Mouse (Mus musculus) erythroblast, adult 5-6 weeks (primary cell): ENCODE measurements around the gene Marcksl1. TPM values are rescaled to one million over a fixed set of nuclear protein-coding genes. Genes with fewer than 3 reads are reported as not detected.
"Not testable (repeated sequence)": the region's sequence is repeated elsewhere in the genome, so short reads cannot be mapped to it uniquely, and the experiment has no call there.

Source experiments
- ATAC-seq: replicated peaks from 2 replicates; pipeline ENCODE4 v1.8.0; 2016; ENCODE audit warnings: moderate number of reproducible peaks, mild to moderate bottlenecking, moderate TSS enrichment, inconsistent platforms; ENCODE audit not compliant: poor library complexity, low FRiP score, severe bottlenecking
- total RNA-seq, 2 experiments: library from RNA; stranded (forward) in 1 of 2; stranded (reverse) in 1 of 2; fragments of 150-400 nt in 1 of 2; fragments of 200-764, 138-1000 nt in 1 of 2; gene quantifications; 2 replicates each; pipeline versions ENCODE4 v1.2.3 to v1.2.4; 2015 to 2017; ENCODE audit warnings: low replicate concordance in 2 of 2

Gene Marcksl1
- total RNA-seq, 2 experiments from 2014 or later = 12.5 to 13.1 TPM

DNA sequence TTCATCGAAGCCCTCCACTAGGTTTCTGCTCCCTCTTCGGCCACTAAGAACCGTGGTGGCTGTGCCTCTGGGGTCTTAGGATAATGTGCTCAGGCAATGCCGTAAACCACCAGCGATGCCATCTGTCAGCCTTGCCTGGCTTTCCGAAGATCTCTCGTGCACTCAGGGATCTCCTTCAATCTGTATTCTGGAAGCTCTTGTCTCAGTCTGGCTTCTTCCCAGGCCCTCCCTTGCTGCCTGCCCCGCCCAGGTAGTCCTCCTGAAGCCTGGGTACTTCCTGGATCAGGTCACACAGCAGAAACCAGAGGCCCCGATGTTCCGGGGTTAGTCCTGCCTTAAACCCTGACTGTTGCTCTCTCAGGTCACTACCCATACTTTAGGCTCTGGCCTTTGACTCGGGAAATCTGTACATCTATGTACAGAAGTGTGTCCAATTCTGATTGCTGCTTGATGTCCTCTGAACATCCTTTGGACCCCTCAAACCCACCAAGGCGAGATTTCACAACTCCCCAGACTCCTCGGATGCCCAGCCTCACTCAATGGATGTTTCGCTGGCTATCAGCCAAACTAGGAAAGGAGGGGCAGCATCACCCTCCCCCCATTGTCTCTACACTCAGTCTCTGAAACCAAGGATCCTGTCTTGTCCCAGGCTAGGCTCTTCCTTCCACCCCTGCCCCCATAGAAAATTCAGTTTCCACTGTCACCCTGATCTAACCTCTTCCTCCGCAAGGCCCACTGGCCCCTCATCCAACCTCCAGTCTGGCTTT, 4.4 kb upstream of the Marcksl1 start:
- ATAC-seq = no peak

DNA sequence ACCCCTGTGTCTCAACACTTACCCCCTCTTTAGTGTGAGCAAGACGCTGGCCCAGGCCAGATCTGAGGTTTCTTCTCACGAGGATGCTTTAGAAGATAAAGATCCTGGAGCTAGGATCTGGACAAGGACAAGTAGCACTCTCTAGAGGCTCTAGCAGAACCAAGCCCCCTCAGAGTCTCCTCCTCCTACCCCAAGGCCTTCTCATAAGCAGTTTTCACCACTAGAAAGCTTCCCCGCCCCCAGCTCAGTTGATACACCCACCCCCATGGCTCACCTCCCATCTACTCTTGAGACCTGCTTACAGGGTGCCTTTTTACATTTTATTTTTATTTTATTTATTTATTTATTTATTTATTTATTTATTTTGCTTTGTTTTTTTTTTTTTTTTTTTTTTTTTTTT, 3.7 kb upstream of the Marcksl1 start:
- ATAC-seq = no peak

DNA sequence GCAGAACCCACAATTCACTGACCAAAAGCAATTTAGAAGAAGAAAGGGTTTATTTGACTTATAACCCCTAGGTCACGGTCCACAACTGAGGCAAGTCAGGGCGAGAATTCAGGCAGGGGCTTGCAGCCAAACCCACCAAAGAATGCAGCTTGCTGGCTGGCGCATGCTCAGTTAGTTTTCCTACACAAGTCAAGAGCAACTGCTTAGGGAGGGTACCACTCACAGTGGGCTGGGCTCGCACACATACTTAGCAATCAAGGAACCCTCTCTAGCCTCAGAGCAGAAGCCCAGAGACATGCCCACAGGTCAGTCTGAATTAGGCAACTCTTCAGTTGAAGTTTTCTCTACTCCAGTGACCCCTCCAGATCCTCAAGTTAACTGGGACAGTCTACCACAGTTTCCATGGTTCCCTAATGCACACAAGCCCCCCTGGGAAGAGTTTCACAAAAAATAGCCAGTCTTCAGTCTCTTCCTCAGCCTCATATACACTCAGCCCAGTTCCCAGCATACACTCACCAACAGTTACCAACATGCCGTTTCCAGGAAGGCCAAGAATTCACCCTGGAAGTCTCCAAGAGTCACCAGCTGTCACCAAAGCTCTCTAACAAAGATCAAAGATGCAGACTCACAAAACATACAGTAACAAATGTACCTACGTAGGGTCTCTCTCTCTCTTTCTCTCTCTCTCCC, 2.5 kb upstream of the Marcksl1 start:
- no peak for ATAC-seq

GRCm38 (mm10) chr4:129511413-129512096, 1.8 kb upstream of the Marcksl1 start:
- no peak for ATAC-seq

DNA sequence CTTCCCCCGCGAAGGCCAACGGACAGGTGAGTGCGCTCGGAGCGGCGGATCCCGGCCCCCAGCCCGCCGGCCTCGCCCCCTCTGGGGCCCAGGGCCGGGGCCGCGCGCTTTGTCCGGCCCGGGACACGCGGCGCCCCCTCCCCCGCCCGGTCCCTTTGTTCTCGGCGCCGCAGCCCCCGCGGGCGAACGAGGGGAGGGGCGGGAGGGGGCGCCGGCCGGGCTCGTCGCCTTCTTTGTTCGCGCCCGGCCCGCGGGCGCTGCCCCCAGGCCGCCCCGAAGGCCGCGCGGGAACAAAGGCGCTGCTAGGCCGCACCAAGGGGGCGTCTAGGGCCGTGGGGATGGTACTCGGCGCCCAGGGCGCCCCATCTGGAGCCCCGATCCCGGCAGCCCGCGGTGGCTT, 510 bp downstream of the Marcksl1 start:
- no peak for ATAC-seq

DNA sequence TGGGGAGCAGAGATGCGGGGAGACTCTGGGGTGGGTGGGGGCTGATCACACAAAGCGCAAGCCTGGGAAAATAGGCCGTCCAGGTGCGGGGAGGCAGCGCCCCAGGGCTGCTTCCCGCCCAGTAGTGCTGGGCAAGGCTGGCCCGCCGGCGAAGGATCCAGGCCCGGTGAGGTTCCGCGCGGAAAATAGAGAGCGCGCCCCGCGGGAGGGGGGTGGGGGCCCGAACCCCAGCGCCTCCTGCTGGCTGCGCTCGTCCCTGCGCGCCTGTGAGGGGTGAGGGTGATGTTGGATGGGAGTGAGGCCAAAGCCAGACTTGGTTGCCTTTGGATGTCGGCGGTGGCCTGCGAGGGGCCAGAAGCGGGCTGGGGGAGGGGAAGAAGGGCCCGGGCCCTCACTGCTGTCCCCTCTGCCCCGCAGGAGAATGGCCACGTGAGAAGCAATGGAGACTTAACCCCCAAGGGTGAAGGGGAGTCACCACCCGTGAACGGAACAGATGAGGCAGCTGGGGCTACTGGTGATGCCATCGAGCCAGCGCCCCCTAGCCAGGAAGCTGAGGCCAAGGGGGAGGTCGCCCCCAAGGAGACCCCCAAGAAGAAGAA, 1.0 kb downstream of the Marcksl1 start:
- 0 out of 2 replicates have a peak, but pooled peaks have one; percentile 19 for ATAC-seq

- no peak for ATAC-seq
These were observed 3.5 kb downstream of the Marcksl1 start for GRCm38 (mm10) chr4:129516925-129517324.

DNA sequence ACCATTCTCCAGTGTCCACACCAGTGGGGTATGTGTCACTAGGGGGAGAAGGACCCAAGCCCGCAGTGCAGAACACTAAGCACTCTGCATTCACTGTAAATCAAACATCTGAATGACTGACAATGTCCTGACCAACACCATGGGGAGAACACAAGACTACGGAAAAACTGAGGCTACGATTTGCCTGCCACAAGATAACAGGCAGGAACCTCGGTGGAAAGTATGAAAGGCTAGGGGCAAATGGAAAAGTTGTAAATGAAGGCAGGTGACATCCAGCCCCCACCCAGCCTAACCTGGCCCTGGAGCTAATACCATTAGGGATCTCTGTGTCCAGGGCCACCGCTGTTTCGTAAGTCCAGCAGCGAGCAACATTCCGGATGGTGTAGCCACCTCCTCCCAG, 5.1 kb downstream of the Marcksl1 start:
- no peak for ATAC-seq

DNA sequence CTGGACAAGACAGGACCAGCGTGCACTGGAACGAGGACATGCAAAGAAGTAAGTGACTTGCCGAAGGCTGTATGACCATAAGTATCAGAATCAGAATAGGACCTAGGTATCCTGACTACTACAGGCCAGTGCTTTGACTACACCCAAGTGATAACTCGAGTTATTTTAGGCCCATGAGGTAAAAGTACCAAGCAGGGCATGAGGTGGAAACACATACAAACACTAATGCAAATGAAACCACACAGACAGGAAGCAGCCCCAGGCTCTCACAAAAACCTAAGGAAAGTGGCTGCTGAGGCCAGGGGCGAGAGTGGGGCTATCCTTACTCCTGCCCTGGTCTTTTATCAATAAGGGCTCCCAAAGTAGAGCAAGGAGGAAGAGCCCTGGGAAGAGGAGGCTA, 12.0 kb downstream of the Marcksl1 start:
- no peak for ATAC-seq

GRCm38 (mm10) chr4:129525889-129526288, 12.5 kb downstream of the Marcksl1 start:
- ATAC-seq = no peak

- ATAC-seq = not testable (repeated sequence)
These were observed 15.5 kb downstream of the Marcksl1 start for GRCm38 (mm10) chr4:129528901-129529300.

- 0 out of 2 replicates have a peak, but pooled peaks have one; percentile 37 for ATAC-seq
These were observed 26.6 kb downstream of the Marcksl1 start for GRCm38 (mm10) chr4:129540012-129540411.

DNA sequence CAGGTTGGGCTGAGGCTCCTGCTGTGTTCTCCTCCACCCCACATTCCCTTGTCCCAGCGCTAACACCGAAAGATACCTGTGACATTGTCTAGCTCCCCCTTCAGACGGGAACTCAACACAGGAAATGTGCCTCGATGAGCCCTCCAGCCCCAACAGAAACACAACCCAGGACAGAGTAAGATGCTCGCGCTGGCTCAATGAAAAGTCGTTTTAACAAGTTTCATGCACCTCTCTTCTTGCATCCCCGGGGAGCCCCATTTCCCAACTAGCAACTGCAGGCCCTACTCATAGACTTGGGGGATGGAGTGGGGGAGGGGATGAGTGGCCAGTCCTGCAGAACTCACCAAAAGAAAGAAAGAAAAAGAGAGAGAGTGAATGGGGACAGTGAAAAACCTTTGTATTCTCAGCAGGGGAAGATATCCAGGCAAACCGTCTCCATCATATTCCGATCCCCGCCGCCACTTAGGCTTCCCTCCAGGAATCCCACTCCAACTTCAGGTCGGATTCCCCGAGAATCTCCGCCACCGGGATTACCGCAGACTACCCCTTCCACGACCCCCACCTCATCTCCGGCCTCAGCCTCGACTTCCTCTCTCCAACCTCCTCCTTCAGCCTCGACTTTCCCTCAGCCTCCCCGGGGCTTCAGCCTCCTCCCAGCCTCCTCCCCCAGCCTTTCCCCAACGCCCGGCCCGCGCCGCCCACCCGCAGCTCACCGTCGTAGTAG, 28.6 kb downstream of the Marcksl1 start:
- ATAC-seq = peak; percentile 33

- peak; percentile 93 for ATAC-seq
These were observed 29.3 kb downstream of the Marcksl1 start, which contains the start of gene Hdac1 for GRCm38 (mm10) chr4:129542592-129543141. Gene Hdac1 (minus strand): TSS chr4:129542713.

DNA sequence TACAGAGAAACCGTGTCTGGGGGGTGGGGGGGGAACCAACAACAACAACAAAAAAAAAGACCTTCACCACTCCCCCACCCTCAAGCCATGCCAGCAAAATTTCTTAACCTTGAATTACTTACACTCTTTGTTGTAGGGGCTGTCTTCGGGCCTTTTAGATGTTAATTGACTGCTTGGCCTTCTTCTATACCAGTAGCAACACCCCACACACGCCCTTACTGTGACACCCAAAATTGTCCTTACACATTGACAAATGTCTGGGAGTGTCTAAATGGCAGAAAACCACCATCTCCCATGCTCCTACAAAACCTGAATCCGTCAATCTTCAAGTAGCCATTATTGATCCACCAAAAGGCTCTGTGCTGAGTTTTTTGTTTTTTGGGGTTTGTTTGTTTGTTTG, 30.7 kb downstream of the Marcksl1 start:
- ATAC-seq = no peak

- ATAC-seq = not testable (repeated sequence)
These were observed 34.2 kb downstream of the Marcksl1 start for GRCm38 (mm10) chr4:129547631-129548030.

GRCm38 (mm10) chr4:129549306-129549705, 35.9 kb downstream of the Marcksl1 start:
- peak; percentile 72 for ATAC-seq

DNA sequence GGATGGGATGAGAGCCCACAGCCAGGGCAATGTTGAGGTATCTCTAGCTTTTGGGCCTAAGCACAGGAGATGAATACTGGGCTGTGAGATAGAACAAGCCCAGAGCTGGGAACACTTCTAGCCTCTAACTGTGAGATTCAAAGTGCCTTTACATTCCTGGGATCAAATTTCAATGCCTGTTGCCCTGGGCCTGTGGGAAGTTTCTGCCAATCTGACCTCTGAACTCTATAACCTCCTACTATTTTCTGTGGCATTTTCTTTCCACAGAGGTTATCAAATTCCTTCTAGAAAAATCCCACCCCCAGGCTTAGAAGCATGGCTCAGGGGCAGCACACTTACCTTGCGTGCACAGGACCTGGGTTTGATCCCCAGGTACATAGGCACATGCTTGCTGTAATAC, 36.9 kb downstream of the Marcksl1 start:
- no peak for ATAC-seq

- not testable (repeated sequence) for ATAC-seq
These were observed 41.1 kb downstream of the Marcksl1 start for GRCm38 (mm10) chr4:129554512-129554911.
